Mouse (Mus musculus): ENCODE measurements at regions not wholly inside any gene's neighbourhood (a gene's known extent, or its start where the extent isn't known, plus 50 kb on each side); places are given as distances from the start of the nearest gene placed in this dataset.

DNA sequence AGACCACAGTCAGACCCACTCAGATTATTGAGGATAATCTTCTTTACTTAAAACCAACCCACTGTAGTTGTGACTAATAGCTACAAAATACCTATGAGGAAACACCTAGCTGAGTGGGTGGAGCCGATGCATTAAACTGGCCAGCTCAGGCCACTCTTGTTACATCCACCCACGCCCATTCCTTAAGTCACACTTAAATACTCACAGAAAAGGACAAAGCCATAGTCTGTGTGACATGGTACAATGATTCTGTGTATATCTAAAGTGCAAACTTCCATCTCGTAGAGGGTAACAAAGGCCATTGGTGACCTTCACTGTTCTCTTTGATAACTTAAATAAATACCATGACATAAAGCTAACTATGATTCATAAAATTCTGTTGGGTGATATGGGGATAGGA is 103.7 kb upstream of the Arhgap5 start:
- DNase-seq (ENCODE audit: low read depth, low spot score): no peak

DNA sequence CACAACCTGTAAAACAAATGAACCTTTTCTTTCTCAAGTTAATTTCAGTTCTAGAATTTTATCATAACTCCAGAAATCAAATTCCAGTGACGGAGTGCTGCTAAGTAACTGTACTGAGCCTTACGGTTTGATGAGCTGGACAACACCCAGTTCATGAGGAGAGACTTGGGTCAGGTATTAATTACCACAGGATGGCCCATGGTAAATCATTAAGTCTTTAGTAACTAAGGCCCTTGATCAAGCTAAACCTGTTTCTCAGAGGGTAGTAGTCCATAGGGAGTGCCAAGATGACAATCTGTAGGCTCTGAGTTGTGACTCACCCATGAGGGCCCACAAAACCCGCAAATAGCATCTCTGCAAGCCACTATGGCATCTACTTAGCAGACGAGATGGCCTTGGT is 101.1 kb upstream of the Arhgap5 start:
- DNase-seq (ENCODE audit: low read depth, low spot score): no peak

DNA sequence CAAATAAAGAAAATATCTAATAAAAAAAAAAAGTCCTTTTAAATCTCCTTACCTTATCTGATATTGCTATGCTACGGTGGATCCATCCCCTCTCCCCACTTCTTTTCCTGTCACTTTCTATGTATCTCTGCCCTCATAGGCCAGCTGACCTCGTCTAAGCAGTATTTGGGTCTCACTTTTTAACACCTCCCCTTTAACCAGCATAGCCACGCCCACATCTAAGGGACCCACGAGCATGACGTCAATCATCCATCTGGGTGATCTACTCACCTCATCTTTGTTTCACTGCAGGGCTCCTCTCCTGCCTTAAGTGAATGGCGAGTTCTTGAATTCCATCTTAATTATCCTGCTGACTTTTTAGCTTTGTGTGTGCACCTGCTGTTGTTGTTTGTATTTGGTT is 97.4 kb upstream of the Arhgap5 start:
- DNase-seq (ENCODE audit: low read depth, low spot score): no peak

DNA sequence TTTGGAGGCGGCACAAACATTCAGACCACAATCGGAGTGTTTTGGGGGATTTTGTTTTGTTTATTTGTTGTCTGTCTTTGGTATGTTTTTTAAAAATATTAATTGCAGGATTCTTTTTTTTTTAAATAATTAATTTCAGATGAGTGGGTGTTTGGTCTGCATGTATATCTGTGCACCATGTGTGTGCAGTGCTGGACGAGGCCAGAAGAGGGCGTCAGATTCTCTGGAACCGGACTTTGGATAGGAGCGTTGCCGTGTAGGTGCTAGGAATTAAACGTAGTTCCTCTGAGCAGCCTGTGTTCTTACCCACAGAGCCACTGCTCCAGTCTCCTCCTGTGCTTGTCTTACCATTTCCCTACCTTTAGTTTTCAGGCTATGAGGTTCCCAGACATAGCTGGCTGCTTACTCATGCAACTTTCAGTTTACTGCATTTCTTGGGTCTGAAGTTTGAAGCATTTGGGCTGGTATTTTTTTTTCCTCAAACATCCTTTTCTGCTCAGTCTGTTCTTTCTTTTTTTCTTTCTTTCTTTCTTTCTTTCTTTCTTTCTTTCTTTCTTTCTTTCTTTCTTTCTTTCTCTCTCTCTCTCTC is 95.4 kb upstream of the Arhgap5 start:
- no peak for DNase-seq (ENCODE audit: low read depth, low spot score)

DNA sequence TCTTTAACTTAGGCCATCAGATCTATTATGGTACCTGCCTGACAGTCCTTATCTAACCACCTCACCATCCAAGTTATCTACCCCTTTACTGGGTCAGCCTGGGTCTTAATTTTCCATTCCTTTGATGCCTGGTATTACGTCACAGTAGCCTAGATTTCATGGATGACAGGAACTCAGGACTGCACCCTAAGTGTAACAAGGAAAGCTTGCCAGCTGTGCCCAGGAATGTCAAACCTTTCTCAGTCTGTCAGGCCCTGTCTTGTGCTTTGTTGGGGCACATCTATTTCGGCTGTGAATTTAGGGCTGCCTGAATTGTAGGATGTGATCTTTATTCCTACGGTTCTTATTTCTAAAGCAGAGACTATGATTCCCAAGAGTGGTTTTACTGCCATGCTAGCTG is 94.6 kb upstream of the Arhgap5 start:
- DNase-seq (ENCODE audit: low read depth, low spot score): no peak

DNA sequence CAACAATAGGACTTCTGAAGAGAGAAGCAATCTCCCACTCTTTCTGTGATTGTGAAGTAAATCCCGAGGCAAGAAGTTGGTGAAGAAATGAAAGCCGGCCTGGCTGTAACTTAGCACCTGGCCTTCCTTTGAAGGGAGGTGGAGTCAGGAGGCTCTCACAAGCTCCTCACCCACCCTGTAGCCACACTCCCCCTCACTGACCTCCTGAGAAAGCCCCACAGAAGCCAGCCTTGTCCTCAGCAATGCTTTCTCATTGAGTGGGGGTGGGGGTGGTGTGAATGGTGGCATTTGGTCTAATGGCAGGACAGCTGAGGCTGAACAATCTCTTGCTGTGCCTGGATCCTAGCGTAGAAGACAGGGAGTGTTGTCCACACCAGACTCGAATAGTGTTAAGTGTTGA is 91.6 kb upstream of the Arhgap5 start:
- no peak for DNase-seq (ENCODE audit: low read depth, low spot score)

DNA sequence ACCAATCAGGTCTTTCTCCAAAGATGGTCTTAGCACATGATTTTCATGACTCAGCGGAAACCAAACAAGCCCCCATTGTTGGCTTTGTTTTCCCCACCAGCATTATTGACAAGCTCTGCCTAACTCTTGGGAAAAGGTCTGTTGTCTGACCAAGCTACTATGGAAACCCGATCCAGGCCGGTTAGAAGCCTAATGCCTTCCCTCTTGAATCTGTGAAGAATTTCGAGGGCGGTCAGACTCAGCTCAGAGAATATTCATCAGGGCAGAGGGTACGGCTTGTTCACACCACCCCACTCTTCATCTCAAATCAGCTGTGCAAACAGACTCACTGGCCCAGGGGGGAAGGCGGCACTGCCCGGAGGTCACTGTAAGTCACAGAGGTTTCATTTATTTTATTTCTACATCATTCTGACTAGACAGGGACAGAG is 90.7 kb upstream of the Arhgap5 start:
- peak; percentile 61 for DNase-seq (ENCODE audit: low read depth, low spot score)

DNA sequence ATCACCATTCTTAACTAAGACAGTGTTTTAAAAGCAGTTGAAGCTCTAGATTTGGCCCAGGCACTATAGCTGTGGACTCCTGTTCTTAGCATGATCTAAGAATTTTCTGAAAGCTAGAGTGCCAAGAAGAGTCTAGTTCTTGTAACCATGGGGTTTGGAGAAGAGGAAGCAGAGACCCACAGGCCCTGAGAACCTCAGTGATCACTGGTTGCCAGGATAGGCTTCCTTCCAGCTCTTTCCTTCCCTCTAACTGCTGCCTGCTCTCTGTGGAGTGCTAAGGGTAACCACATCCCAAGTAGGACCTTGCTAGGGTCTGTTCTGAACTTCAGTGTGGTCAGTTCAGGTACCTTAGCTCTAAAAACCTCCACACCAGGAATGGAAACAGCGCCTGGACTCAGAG is 81.0 kb upstream of the Arhgap5 start:
- peak; percentile 34 for DNase-seq (ENCODE audit: low read depth, low spot score)

DNA sequence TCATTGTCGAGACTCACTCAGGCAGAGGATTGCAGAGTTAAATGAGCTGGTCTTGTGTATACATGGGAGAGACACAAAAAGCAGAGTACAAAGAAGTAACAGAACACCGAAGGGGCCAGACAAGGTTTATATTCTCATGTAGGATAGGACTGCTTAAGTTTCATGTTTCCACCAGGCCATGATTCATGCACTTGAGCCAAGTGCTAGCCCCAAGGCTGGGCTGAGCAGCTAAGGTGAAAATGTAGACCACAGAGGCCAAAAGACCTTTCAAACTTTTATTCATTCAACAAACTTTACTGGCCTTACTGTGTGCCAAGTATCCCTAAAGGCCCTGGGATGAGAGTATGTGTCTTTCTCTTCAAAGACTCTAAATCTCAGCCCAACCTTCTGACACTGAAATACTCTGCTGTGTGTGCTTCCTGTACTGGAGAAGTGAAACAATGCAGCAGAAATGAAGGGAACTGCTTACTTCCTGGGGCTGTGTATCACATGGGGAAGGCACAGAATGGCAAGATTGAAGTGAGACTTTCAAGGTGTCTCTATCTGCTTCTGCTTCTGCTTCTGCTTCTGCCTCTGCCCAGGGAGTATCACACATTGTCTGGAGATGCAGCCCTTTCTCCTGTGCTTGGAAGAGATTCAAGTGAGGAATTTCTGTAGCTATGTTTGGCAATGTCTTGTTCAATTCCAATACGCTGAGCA is 79.3 kb upstream of the Arhgap5 start:
- peak; percentile 42 for DNase-seq (ENCODE audit: low read depth, low spot score)

DNA sequence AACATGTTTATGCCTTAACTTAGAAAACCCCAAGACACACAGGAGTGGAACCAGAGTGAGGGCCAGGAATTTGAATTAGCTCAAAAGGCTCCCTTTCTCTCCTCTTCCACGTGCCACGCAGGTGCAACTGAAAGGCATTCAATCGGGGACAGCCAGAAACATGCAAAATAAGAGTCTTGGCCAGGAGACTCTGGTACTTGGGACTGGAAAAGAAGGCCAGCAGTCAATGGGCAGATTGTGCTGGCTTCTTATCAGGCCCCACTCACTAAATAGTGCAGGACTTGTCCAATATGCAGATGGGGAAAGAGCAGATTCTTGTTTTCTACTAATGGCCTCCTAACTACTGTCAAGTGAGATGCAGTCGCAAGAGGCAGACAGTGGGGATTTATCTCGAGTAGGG is 73.8 kb upstream of the Arhgap5 start:
- peak; percentile 52 for DNase-seq (ENCODE audit: low read depth, low spot score)

DNA sequence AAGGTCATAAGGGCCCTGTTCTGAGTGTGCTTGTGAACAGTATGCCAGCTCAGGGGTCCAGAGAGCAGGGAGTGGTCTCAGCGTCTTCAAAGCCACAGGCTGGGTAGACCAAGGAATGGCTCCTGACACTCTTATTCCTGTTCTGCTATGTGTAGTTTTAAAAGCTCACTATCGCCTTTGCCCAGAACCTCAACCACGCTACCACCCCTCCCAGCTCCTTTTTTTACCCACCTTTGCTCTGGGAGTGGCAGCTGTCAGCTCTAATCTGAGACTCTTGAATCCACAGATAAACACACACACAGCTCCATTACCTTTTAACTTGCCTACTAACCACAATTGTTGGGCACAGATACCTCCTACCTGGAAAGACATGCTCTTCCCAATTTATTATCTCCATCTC is 71.8 kb upstream of the Arhgap5 start:
- no peak for DNase-seq (ENCODE audit: low read depth, low spot score)

DNA sequence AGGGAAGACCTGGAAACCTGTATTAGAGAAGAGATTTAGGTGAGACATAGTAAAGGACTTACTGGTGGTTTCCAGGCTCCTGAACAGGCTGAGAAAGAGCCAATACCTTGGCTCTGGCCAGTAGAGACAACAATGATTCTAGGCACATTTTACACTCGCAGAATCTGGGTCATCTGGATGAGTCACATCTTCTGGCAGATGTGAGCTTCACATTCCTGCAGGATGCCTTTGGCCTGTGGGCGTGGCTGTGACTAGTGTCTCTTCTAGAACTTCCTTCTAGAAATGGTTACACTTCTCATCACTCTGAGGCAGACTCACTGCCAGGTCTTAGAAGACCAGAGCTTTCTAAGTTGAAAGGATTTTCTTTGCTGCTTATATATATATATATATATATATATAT is 69.8 kb upstream of the Arhgap5 start:
- DNase-seq (ENCODE audit: low read depth, low spot score): peak; percentile 78

DNA sequence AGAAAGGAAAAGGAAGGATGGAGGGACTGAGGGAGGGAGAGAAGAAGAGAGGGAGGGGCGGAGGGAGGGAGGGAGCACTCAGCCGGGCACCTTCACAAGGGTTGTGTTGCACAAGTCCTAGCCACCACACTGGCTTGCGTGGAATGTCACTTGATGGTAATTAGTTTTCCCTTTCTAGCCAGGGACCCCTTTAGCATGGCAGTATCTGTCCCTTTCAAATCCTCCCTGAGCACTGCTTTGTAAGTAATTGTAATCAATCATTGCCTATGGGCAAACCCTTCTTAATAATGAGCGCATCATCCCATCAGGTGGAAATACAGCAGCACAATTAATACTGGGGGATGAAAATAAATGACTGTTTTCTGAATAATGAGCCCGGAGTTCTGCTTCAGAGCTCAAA is 68.5 kb upstream of the Arhgap5 start:
- DNase-seq (ENCODE audit: low read depth, low spot score): no peak

DNA sequence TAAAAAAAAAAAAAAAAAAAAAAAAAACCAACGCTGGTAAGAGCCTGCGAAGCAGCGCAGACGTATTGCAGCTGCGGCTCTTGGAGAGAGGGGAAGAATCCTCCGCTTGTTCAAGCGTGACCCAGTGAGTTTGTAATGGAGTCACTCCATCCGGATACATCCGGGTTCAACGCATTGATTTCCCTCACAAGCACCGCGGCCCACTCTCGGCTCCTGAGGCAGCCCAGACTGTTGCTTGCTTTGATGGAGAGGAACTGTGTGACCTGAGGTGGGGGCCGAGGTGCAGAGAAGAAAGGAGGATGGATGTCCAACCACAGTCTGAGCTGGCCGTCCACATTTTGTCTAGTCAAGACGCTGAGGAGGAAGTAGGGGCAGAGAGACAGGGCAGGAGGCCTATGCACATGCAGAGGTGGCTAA is 68.0 kb upstream of the Arhgap5 start:
- peak; percentile 38 for DNase-seq (ENCODE audit: low read depth, low spot score)

DNA sequence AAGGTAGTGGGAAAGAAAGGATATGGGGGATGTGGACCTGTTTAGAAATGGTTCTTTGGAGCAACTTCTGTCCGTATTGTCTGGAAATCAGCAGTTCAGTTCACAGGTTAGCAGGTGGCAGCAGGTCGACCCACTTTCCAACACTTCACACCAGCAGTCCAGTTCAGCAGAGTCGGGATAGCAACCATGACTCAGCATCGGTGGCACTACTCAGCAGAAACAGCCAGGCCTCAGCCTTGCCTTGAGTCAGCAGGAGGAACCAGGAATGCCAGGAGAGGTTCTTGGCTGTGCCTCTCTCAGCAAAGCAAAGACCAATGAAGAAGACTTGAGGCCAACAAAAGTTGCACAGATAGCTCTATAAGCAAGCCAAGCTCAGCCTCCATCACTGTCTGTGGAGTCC is 66.8 kb upstream of the Arhgap5 start:
- no peak for DNase-seq (ENCODE audit: low read depth, low spot score)

DNA sequence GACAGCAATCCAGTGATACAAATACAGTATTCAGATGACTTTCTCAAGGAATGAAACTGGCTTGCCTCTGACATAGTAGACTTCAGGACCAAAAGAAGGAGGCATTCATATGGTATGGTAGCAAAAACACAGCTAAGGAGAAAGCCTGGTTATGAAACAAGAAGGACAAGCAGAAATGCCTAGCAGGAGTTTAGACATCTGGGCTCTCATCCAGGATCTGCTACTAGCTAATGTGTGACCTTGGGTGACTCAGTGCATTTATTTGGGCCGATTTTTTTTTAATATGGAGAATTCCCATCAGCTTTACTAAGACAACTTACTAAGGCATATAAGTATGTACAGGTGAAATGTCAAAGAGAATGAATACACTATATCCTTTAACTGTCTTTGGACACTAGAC is 64.5 kb upstream of the Arhgap5 start:
- peak; percentile 43 for DNase-seq (ENCODE audit: low read depth, low spot score)

DNA sequence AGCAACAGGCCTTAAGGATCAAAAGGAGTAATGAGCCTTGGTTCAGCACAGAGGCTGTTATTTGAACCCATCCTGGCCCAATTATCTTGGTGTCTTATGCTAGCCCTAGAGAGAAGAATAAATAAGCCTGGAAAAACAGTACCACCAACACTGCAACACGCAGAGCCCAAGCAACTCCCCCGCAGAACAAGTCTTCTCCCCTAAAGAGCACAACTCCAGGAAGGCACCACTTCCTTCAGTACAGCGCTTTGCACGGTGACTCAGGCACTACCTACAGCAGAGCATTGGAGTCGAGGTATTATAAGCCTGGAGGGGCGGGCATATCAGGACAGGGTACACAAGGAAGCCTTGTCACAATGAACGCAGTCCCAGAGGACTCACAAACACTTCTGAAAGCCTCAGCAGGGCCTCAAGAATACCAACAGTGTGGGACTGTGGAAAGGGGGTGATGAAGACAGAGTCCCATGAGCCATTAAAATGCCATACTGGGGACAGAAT is 62.9 kb upstream of the Arhgap5 start:
- DNase-seq (ENCODE audit: low read depth, low spot score): peak; percentile 40

DNA sequence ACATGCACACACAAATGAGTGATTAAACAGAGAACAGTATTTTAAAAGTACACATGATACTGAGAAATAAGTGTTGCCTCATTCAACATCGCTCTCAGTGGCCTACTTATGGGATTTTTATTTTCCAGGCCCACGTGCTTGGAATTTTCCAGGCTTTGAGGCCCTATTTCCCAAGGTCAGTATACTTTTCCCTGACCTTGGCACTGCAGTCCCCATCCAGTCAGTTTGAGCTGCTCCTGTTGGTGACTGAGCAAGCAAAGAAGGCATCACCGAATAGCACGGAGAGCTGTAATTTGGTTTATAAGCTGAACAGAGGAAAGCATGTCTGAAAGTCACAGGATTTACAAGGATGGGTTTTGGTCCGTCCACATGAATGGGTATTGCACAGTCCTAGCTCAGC is 61.4 kb upstream of the Arhgap5 start:
- DNase-seq (ENCODE audit: low read depth, low spot score): no peak

DNA sequence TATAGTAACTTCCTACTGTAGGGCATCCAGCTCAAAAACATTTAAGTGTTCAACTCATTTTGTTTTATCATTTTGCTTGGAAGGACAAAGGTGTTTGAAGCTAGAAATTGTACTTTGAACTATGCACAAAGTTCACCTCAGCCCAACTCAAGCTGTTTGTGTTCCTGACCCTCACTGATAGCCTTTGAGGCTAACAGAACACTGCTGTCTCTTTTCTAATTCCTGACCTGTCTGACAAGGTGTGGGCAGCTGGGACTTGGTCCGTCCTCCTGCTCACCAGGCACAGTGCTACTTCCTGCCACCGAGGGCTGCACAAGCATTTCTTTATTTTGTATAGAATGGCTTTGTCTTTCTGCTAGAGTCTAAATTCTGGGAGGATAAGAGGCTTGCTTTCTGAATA is 58.0 kb upstream of the Arhgap5 start:
- DNase-seq (ENCODE audit: low read depth, low spot score): no peak

DNA sequence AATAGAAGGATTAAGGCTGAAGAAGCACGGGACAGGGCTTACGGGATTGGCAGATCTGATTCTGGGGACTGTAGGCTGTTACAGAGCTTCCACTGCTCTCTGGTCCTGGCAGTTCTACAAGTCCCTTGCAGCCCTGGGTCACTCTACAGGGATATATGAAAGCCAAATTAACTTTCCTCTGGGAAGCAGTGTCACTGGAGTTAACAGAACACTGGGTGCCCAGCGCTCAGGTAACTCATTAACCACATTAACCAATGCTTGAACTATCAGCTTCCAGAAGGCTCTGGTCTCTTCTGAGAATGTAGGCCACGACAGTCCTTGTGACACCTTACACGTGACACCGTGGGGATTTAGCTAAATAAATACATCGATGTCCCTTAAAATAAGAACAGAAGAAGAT is 57.3 kb upstream of the Arhgap5 start:
- DNase-seq (ENCODE audit: low read depth, low spot score): no peak

DNA sequence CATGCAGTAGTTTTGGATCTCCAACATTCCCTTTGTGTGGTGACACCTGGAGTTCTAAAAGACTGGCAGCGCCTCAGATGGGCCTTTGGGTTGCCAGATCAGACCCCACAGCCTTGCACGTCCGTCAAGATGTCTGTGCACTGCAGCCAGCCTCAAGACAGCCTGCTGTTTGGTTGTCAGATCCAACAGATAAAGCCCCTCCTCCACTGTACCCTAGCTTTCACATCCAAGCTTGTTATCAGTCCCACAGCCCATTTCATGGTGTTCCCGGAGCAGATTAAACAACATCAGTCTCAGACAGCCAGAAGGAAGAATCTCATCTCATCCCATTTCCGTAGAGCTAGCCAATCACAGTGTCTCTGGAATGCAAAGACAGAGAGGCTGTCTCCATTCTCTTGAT is 56.3 kb upstream of the Arhgap5 start:
- no peak for DNase-seq (ENCODE audit: low read depth, low spot score)

DNA sequence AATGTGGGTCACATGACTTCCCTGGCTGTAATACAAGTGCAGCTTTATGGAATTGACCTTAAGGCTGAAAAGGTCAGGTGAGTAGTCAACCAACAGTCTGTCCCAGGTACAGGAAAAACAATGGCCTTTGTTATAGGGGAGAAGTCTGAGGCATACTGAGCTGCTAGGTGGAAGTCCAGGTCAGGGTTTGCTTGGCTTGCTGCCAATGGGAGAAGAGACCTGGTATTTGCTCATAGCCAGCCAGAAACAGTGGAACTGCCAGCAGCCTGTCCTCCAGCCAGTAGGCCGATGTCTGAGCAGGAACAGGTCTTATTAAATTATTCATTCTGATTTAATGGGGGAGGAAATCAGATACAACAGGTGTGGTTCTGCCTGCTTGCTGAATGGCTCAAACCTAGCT is 55.6 kb upstream of the Arhgap5 start:
- DNase-seq (ENCODE audit: low read depth, low spot score): peak; percentile 45

DNA sequence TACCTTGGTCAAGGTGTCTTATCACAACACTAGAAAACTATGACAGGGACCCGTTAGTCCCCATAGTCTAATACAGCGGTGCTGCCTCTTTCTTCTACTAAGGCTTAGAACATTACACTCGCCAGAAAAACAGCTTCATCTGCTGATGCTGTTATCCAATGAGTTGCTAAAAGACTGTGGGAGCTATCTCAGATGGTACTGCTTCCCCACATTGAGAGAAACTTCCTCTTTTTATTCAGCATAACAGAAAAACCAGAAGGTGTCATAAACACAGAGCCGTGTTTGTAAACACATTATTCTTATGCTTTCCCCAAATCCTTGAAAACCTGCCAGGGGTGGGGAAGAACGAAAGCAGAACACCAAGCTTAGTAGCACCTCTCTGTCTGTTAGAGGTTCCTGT is 49.9 kb upstream of the Arhgap5 start:
- DNase-seq (ENCODE audit: low read depth, low spot score): no peak

Data from brain, adult 2 months (tissue).